Mouse (Mus musculus): ENCODE measurements around the gene Fth1. TPM values are rescaled to one million over a fixed set of nuclear protein-coding genes. Genes with fewer than 3 reads are reported as not detected.
A peak's percentile ranks its signal among the peaks of the same experiment; 100 is the strongest.
"Not testable (repeated sequence)": the region's sequence is repeated elsewhere in the genome, so short reads cannot be mapped to it uniquely, and the experiment has no call there.

The Fth1 gene
- 1,587 and 1,694 TPM in 2 replicates for polyA plus RNA-seq (2015; fragmentation: Nextera tagmentation; extraction: Ambion mirVana)

DNA sequence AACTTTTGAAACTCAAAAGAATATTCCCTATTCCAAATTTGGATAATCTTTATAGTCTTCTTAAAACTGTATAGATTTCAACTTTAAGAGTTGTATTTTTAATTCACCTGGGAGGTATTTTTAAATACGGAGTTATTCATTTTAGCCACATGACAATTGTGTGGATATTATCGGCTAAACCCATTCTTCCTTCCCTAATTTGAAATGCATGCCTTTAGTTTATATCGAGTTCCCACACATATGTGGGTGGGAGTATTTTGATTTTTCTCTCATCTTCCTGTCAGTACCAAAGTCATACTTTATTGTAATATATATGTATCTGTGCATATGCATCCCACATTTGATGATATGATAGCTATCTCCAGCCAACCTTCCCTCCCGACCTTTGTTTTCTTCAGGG lies at the start of gene Fth1:
Gene Fth1, plus strand, starts transcription at position 341 of the 400 bp plus-strand sequence.
- Histone ChIP-seq H3K36me3 (ENCODE audit: control insufficient read depth, insufficient read depth, low read length) (peaks cover 5% of the 10 kb centered on the region; the same call in 1 of the 2 replicates), H3K4me1 (ENCODE audit: control insufficient read depth, insufficient read depth, low read length) (peaks cover 19% of the 10 kb centered on the region), H3K27ac (ENCODE audit: low read length) (no peak within 1 kb of the TSS), H3K9ac (ENCODE audit: low read depth, low read length) (no peak within 1 kb of the TSS), H3K9me3 (replicated peaks; ENCODE audit: control insufficient read depth, low read length, poor library complexity, severe bottlenecking) (no peaks in the 10 kb centered on the region), H3K4me2 (ENCODE audit: low read length) (peak within 1 kb of the TSS; percentile 83; the same call in 1 of the 2 replicates), H3K27me3 (ENCODE audit: control insufficient read depth, insufficient read depth, low read depth, low read length) (no peaks in the 10 kb centered on the region), H3K4me3 (ENCODE audit: low read depth, low read length) (no peak within 1 kb of the TSS)
- ATAC-seq, result no peak
- WGBS, result 91% methylated on average over 4 of the region's 4 CpGs

DNA sequence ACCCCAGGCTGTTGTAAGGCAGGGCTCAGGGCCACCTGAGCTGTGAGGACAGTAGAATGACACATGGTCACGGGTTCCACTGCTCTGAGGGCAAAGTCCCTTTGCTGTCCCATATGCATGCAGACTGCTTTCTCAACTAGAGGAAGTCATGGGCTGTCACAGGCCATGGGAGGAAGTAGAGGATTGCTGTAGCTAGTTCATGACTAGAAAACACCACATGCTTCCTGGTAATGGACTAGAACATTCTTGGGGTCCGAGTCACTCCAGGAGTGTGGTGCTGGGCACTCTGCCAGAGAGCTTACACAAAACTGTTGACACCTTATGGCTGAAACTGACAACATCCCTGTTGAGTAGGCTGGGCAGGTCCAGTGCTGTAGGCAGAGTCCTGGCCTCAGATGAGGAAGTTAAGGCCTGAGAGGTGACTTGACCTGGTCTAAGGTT lies 49.2 kb upstream of the Fth1 start:
- H3K4me3 ChIP-seq (ENCODE audit: low read depth, low read length); H3K27me3 ChIP-seq (ENCODE audit: control insufficient read depth, insufficient read depth, low read depth, low read length); H3K27ac ChIP-seq (ENCODE audit: low read length); H3K9me3 ChIP-seq (replicated peaks; ENCODE audit: control insufficient read depth, low read length, poor library complexity, severe bottlenecking); H3K9ac ChIP-seq (ENCODE audit: low read depth, low read length); H3K36me3 ChIP-seq (ENCODE audit: control insufficient read depth, insufficient read depth, low read length); H3K4me2 ChIP-seq (ENCODE audit: low read length); H3K4me1 ChIP-seq (ENCODE audit: control insufficient read depth, insufficient read depth, low read length); ATAC-seq: not testable (repeated sequence)
- WGBS, result 92% methylated on average over 2 of the region's 2 CpGs

DNA sequence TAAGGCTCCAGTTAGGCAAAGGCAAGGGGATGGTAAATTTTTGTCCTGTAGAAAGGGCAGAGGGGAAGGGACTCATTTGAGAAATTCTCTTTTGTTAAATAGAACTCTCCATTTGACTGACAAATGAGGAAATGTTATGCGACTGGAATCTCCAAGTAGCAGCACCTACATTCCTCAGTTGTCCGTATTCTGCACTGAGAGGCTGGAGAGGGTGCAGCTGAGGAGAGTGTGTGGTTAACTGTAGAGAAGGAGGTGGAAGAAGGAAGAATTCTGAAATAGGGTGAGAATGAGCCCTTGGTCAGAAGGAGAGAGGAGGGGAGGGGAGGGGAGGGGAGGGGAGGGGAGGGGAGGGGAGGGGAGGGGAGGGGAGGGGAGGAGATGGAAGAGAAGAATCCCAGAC lies 46.5 kb upstream of the Fth1 start:
- Histone ChIP-seq H3K4me1 (ENCODE audit: control insufficient read depth, insufficient read depth, low read length) (no peaks in the 10 kb centered on the region), H3K9me3 (replicated peaks; ENCODE audit: control insufficient read depth, low read length, poor library complexity, severe bottlenecking) (no peaks in the 10 kb centered on the region), H3K27ac (ENCODE audit: low read length) (no peak overlapping the region), H3K9ac (ENCODE audit: low read depth, low read length) (no peak overlapping the region), H3K36me3 (ENCODE audit: control insufficient read depth, insufficient read depth, low read length) (no peaks in the 10 kb centered on the region), H3K27me3 (ENCODE audit: control insufficient read depth, insufficient read depth, low read depth, low read length) (no peaks in the 10 kb centered on the region), H3K4me2 (ENCODE audit: low read length) (no peak overlapping the region), H3K4me3 (ENCODE audit: low read depth, low read length) (no peak overlapping the region)
- 62% methylated on average over 2 of the region's 2 CpGs for WGBS
- ATAC-seq, result no peak

DNA sequence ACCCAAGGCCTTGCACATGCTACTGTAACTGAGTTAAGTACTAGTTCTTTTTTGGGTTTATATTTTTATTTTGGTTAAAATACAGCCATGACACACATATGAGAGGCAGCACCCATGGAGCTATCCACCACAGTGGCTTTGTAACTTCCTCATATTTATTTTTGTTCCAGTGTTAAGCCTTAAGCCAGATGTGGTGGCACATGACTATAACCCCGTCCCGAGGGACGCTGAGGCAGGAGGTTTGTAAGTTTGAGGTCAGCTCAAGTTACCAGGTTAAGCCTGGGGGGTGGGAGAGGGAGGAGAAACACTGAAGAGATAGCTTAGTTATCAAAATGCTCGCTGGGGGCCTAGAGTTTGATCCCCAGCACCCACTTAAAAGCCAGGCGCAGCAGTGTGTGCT lies 43.8 kb upstream of the Fth1 start:
- Histone ChIP-seq H3K4me2 (ENCODE audit: low read length) (no peak overlapping the region), H3K4me1 (ENCODE audit: control insufficient read depth, insufficient read depth, low read length) (no peaks in the 10 kb centered on the region), H3K27ac (ENCODE audit: low read length) (no peak overlapping the region), H3K27me3 (ENCODE audit: control insufficient read depth, insufficient read depth, low read depth, low read length) (no peaks in the 10 kb centered on the region), H3K36me3 (ENCODE audit: control insufficient read depth, insufficient read depth, low read length) (no peaks in the 10 kb centered on the region), H3K4me3 (ENCODE audit: low read depth, low read length) (no peak overlapping the region), H3K9ac (ENCODE audit: low read depth, low read length) (no peak overlapping the region), H3K9me3 (replicated peaks; ENCODE audit: control insufficient read depth, low read length, poor library complexity, severe bottlenecking) (no peaks in the 10 kb centered on the region)
- 72% methylated on average over 5 of the region's 5 CpGs for WGBS
- ATAC-seq, result no peak

DNA sequence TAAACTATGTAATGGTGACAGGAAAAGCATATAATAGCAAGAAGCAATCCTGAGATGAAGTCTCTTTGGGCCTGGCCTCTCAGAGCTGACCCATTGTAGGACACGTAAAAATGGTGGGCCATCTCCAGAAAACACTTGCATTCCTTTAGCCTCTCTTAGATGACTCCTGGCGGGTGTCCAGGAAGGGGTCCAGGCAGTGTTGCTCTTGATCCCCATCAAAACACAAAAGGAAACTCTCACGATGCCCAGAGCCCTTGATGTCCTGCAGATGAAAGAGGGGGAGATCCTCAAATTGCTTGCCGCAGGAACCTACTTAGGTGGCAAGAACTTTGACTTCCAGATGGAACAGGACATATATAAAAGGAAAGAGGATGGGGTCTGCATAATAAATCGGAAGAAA lies 43.0 kb upstream of the Fth1 start:
- H3K27ac ChIP-seq (ENCODE audit: low read length), result no peak overlapping the region
- no peaks in the 10 kb centered on the region for H3K9me3 ChIP-seq (replicated peaks; ENCODE audit: control insufficient read depth, low read length, poor library complexity, severe bottlenecking)
- ATAC-seq, result no peak
- no peaks in the 10 kb centered on the region for H3K4me1 ChIP-seq (ENCODE audit: control insufficient read depth, insufficient read depth, low read length)
- H3K4me3 ChIP-seq (ENCODE audit: low read depth, low read length), result no peak overlapping the region
- no peaks in the 10 kb centered on the region for H3K36me3 ChIP-seq (ENCODE audit: control insufficient read depth, insufficient read depth, low read length)
- 61% methylated on average over 5 of the region's 5 CpGs for WGBS
- H3K4me2 ChIP-seq (ENCODE audit: low read length), result no peak overlapping the region
- H3K9ac ChIP-seq (ENCODE audit: low read depth, low read length), result no peak overlapping the region
- H3K27me3 ChIP-seq (ENCODE audit: control insufficient read depth, insufficient read depth, low read depth, low read length), result no peaks in the 10 kb centered on the region

DNA sequence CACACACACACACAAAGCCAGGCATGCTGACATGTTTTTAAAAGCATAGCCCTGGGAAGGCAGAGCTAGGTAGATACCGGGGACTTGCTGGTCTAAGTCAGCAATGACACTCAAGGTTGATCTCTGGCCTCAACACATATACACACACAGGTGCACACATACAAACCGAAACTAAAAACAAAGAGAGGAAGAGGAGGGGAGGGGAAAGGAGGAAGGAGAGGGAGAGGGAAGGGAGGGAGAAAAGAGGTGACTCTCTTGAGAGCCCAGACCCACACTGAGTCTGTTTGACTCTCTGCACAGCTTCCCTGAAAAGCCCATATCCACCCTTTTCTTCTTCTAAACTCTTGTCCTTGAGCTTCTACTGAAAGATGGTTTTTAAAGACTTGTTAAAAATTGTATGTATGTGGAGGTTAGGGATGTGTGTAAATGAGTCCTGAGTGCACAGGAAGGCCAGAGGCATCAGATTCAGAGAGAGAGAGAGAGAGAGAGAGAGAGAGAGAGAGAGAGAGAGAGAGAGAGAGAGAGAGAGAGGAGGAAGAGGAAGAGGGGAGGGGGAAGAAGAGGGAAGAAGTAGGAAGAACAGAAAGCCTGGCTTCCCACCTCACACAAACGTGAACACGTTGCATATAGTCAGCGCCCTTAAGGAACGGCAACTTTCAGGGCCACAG lies 42.1 kb upstream of the Fth1 start:
- Histone ChIP-seq H3K9me3 (replicated peaks; ENCODE audit: control insufficient read depth, low read length, poor library complexity, severe bottlenecking) (no peaks in the 10 kb centered on the region), H3K4me2 (ENCODE audit: low read length) (no peak overlapping the region), H3K4me1 (ENCODE audit: control insufficient read depth, insufficient read depth, low read length) (no peaks in the 10 kb centered on the region), H3K4me3 (ENCODE audit: low read depth, low read length) (no peak overlapping the region), H3K36me3 (ENCODE audit: control insufficient read depth, insufficient read depth, low read length) (no peaks in the 10 kb centered on the region), H3K27ac (ENCODE audit: low read length) (no peak overlapping the region), H3K9ac (ENCODE audit: low read depth, low read length) (no peak overlapping the region), H3K27me3 (ENCODE audit: control insufficient read depth, insufficient read depth, low read depth, low read length) (no peaks in the 10 kb centered on the region)
- 85% methylated on average over 6 of the region's 6 CpGs for WGBS
- no peak for ATAC-seq

DNA sequence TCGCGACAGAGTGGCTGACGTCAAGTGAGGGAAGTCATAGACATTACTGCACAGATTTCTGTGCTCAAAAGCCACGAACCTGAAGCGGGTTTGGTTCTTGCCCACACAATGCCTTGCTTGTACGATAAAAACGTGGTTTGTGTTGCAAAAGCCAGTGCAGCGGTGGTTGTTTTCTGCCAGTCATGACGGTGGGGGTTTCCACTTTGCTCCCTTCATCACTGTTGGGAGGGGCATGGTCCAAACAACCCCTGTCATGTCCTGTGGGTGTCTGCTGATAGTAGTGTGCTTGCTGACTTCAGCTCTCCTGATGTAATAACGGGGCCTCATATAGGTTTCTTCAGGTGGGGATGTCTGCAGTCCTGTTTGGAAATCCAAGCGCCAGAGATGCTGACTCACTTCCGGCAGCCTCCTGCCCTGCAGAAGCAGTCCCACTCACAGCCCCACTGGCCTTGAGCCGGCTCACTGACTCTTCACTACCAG lies 41.5 kb upstream of the Fth1 start:
- no peak overlapping the region for H3K4me3 ChIP-seq (ENCODE audit: low read depth, low read length)
- H3K4me1 ChIP-seq (ENCODE audit: control insufficient read depth, insufficient read depth, low read length), result no peaks in the 10 kb centered on the region
- H3K27me3 ChIP-seq (ENCODE audit: control insufficient read depth, insufficient read depth, low read depth, low read length), result no peaks in the 10 kb centered on the region
- no peak overlapping the region for H3K27ac ChIP-seq (ENCODE audit: low read length)
- H3K4me2 ChIP-seq (ENCODE audit: low read length), result no peak overlapping the region
- 73% methylated on average over 13 of the region's 13 CpGs for WGBS
- no peaks in the 10 kb centered on the region for H3K36me3 ChIP-seq (ENCODE audit: control insufficient read depth, insufficient read depth, low read length)
- no peak for ATAC-seq
- no peak overlapping the region for H3K9ac ChIP-seq (ENCODE audit: low read depth, low read length)
- no peaks in the 10 kb centered on the region for H3K9me3 ChIP-seq (replicated peaks; ENCODE audit: control insufficient read depth, low read length, poor library complexity, severe bottlenecking)

DNA sequence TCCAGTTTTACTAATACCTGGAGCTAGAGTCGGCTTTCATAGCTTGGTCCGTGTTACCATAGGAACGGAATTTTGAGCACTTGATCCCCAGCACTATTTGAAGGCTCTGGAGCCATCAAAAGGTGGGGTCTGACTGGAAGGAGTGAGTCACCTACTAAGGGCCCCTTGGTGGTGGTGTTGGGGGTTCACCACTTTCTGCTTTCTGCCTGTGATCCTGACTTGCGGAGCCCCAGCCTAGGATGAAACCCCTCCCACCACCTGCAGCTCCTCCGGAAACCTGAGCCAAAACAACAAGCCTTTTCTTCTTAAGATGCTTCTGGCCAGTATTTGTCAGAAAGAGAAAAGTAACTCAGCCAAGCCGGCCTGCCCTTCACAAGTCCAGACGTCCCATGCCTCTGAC lies 40.6 kb upstream of the Fth1 start:
- no peak overlapping the region for H3K27ac ChIP-seq (ENCODE audit: low read length)
- no peak overlapping the region for H3K4me3 ChIP-seq (ENCODE audit: low read depth, low read length)
- H3K9ac ChIP-seq (ENCODE audit: low read depth, low read length), result no peak overlapping the region
- 50% methylated on average over 7 of the region's 7 CpGs for WGBS
- H3K4me1 ChIP-seq (ENCODE audit: control insufficient read depth, insufficient read depth, low read length), result no peaks in the 10 kb centered on the region
- H3K27me3 ChIP-seq (ENCODE audit: control insufficient read depth, insufficient read depth, low read depth, low read length), result no peaks in the 10 kb centered on the region
- H3K4me2 ChIP-seq (ENCODE audit: low read length), result no peak overlapping the region
- no peak for ATAC-seq
- H3K9me3 ChIP-seq (replicated peaks; ENCODE audit: control insufficient read depth, low read length, poor library complexity, severe bottlenecking), result no peaks in the 10 kb centered on the region
- no peaks in the 10 kb centered on the region for H3K36me3 ChIP-seq (ENCODE audit: control insufficient read depth, insufficient read depth, low read length)

DNA sequence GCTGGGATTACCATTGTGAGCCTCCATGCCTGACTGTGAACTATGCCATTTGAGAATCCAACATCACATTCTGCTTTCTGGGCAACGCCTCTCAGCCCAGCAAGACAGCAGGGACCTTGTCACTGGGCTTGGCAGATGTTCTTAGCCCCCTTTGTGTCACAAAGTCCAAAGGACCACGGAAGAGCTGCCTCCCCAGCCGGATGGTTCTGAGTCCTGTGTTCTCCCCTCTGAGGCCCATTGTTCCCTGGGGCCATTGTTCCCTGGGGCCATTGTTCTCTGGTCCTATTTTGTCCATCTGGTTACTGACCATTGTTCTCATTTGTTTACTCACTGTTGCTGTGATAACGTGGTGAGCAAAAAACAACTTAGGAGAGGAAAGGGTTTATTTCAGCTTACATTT lies 39.5 kb upstream of the Fth1 start:
- Histone ChIP-seq H3K4me2 (ENCODE audit: low read length) (no peak overlapping the region), H3K9ac (ENCODE audit: low read depth, low read length) (no peak overlapping the region), H3K4me1 (ENCODE audit: control insufficient read depth, insufficient read depth, low read length) (no peaks in the 10 kb centered on the region), H3K9me3 (replicated peaks; ENCODE audit: control insufficient read depth, low read length, poor library complexity, severe bottlenecking) (no peaks in the 10 kb centered on the region), H3K27me3 (ENCODE audit: control insufficient read depth, insufficient read depth, low read depth, low read length) (no peaks in the 10 kb centered on the region), H3K4me3 (ENCODE audit: low read depth, low read length) (no peak overlapping the region), H3K36me3 (ENCODE audit: control insufficient read depth, insufficient read depth, low read length) (no peaks in the 10 kb centered on the region), H3K27ac (ENCODE audit: low read length) (no peak overlapping the region)
- no peak for ATAC-seq
- 1% methylated on average over 4 of the region's 4 CpGs for WGBS

Data from midbrain, embryonic 16.5 days (tissue).